Mouse (Mus musculus): Measurements from ENCODE around the gene Iqub. TPM values are rescaled to one million over a fixed set of nuclear protein-coding genes. Genes with fewer than 3 reads are reported as not detected.

Gene Iqub
- 0.10 to 0.19 TPM in 2 of 3 replicates, not detected in the other for total RNA-seq (2017)

- ATAC-seq (replicated peaks; ENCODE audit: insufficient number of reproducible peaks, low FRiP score, low TSS enrichment, poor library complexity, severe bottlenecking) = 0 out of 2 replicates have a peak, but pooled peaks have one; percentile 22
Measured at GRCm38 (mm10) chr6:24514552-24515284, at the start of gene Iqub. Gene Iqub, minus strand, starts transcription at chr6:24515067.

GRCm38 (mm10) chr6:24564081-24564480, 49.2 kb upstream of the Iqub start:
- no peak for ATAC-seq (replicated peaks; ENCODE audit: insufficient number of reproducible peaks, low FRiP score, low TSS enrichment, poor library complexity, severe bottlenecking)

GRCm38 (mm10) chr6:24555488-24555887, 40.6 kb upstream of the Iqub start:
- no peak for ATAC-seq (replicated peaks; ENCODE audit: insufficient number of reproducible peaks, low FRiP score, low TSS enrichment, poor library complexity, severe bottlenecking)

- ATAC-seq (replicated peaks; ENCODE audit: insufficient number of reproducible peaks, low FRiP score, low TSS enrichment, poor library complexity, severe bottlenecking) = no peak
Measured at GRCm38 (mm10) chr6:24554427-24555086, 39.7 kb upstream of the Iqub start.

- ATAC-seq (replicated peaks; ENCODE audit: insufficient number of reproducible peaks, low FRiP score, low TSS enrichment, poor library complexity, severe bottlenecking) = no peak
Measured at GRCm38 (mm10) chr6:24552046-24552445, 37.2 kb upstream of the Iqub start.

- ATAC-seq (replicated peaks; ENCODE audit: insufficient number of reproducible peaks, low FRiP score, low TSS enrichment, poor library complexity, severe bottlenecking) = no peak
Measured at GRCm38 (mm10) chr6:24549801-24550200, 34.9 kb upstream of the Iqub start.

GRCm38 (mm10) chr6:24546716-24547420, 32.0 kb upstream of the Iqub start:
- no peak for ATAC-seq (replicated peaks; ENCODE audit: insufficient number of reproducible peaks, low FRiP score, low TSS enrichment, poor library complexity, severe bottlenecking)

GRCm38 (mm10) chr6:24543119-24543591, 28.3 kb upstream of the Iqub start:
- ATAC-seq (replicated peaks; ENCODE audit: insufficient number of reproducible peaks, low FRiP score, low TSS enrichment, poor library complexity, severe bottlenecking) = no peak

GRCm38 (mm10) chr6:24542393-24542792, 27.5 kb upstream of the Iqub start:
- ATAC-seq (replicated peaks; ENCODE audit: insufficient number of reproducible peaks, low FRiP score, low TSS enrichment, poor library complexity, severe bottlenecking) = no peak

- no peak for ATAC-seq (replicated peaks; ENCODE audit: insufficient number of reproducible peaks, low FRiP score, low TSS enrichment, poor library complexity, severe bottlenecking)
Measured at GRCm38 (mm10) chr6:24540106-24540505, 25.2 kb upstream of the Iqub start.

- no peak for ATAC-seq (replicated peaks; ENCODE audit: insufficient number of reproducible peaks, low FRiP score, low TSS enrichment, poor library complexity, severe bottlenecking)
Measured at GRCm38 (mm10) chr6:24538435-24538834, 23.6 kb upstream of the Iqub start.

GRCm38 (mm10) chr6:24532804-24533203, 17.9 kb upstream of the Iqub start:
- no peak for ATAC-seq (replicated peaks; ENCODE audit: insufficient number of reproducible peaks, low FRiP score, low TSS enrichment, poor library complexity, severe bottlenecking)

GRCm38 (mm10) chr6:24530711-24531420, 16.0 kb upstream of the Iqub start:
- no peak for ATAC-seq (replicated peaks; ENCODE audit: insufficient number of reproducible peaks, low FRiP score, low TSS enrichment, poor library complexity, severe bottlenecking)

GRCm38 (mm10) chr6:24530166-24530565, 15.3 kb upstream of the Iqub start:
- ATAC-seq (replicated peaks; ENCODE audit: insufficient number of reproducible peaks, low FRiP score, low TSS enrichment, poor library complexity, severe bottlenecking) = peak; percentile 50; the same call in 1 of the 2 replicates

GRCm38 (mm10) chr6:24528064-24528243, 13.1 kb upstream of the Iqub start, which contains the start of gene Asb15:
Gene Asb15, plus strand, starts transcription at chr6:24528144.
- no peak for ATAC-seq (replicated peaks; ENCODE audit: insufficient number of reproducible peaks, low FRiP score, low TSS enrichment, poor library complexity, severe bottlenecking)

- peak; percentile 98 for ATAC-seq (replicated peaks; ENCODE audit: insufficient number of reproducible peaks, low FRiP score, low TSS enrichment, poor library complexity, severe bottlenecking)
Measured at GRCm38 (mm10) chr6:24527155-24528063, 12.5 kb upstream of the Iqub start, which contains the start of gene Ndufa5. Gene Ndufa5, minus strand, starts transcription at chr6:24528013.

GRCm38 (mm10) chr6:24525705-24526104, 10.8 kb upstream of the Iqub start:
- no peak for ATAC-seq (replicated peaks; ENCODE audit: insufficient number of reproducible peaks, low FRiP score, low TSS enrichment, poor library complexity, severe bottlenecking)

- ATAC-seq (replicated peaks; ENCODE audit: insufficient number of reproducible peaks, low FRiP score, low TSS enrichment, poor library complexity, severe bottlenecking) = no peak
Measured at GRCm38 (mm10) chr6:24516197-24516596, 1.3 kb upstream of the Iqub start.

All from monocyte, adult 5-6 weeks (primary cell).